Comparison of ENCODE assay signal across 14 mouse cellular contexts in the genomic region with DNA sequence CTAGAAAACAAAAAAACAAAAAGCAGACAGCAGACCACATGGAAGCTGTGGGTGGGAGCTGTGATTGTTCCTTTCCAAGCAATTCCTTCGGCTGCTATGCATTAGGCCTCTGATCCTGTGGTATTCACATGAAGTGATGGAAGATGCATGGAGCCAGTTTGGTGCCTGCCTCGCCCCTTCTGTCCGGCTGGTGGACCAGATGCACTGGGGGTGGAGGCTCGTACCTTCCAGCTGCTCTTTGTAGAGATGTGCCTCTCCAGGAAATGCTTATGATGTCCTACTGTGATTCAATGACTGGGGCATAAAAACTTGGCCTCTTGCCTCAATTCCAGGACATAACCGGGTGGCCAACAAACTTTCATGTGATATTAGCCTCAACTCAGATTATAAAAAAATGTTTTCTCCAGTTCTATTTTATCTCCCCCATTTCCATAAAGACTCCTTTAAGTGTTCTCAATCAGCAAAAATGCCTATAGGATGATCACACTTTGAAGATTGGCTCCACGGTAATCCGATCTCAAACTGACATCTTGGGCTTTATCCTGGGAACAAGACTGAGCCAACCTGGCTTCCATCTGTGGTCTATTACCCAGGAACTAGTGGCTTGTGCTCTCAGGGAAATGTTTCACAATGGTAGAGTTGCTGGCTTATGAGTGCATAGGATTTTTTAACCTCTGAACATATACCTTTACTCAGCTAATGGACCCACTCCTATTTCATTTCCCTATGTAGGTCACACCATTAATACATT.
A peak's percentile ranks its signal among the peaks of the same experiment; 100 is the strongest.
DNase-seq lines count a peak whose midpoint lies in the region; TF ChIP-seq lines count a peak whose summit lies in the region.
"Had no signal": no experiment of that assay in that cellular context is flagged by ENCODE, and none has a peak within 500 bp of the region (broad histone marks: within the 10 kb centered on the region; RNA-seq: fewer than 3 reads in every experiment).

No protein-coding gene starts in this region.

- DNase-seq in cerebellum, adult 2 months: peak; percentile 27 to 47
- DNase-seq in cerebellum, postnatal 36 days: no peak
- DNase-seq in right cerebral cortex, adult 18-20 months: peak; percentile 43
- DNase-seq in right cerebral cortex, postnatal 4 days: no peak
- DNase-seq in left cerebral cortex, adult 2 months (ENCODE audit: extremely low spot score in 1 of 2, low spot score in 2 of 2): peak in 1 of 2 experiments; percentile 57
- DNase-seq in spleen, postnatal 14 days (ENCODE audit: low spot score in 2 of 2): no peak
- no peak for DNase-seq in ovary, postnatal 36 days (ENCODE audit: low spot score)
- no peak for DNase-seq in embryo, embryonic 11 days
- DNase-seq: adrenal gland, adult 8-10 months; gastrocnemius, postnatal 36 days; kidney, postnatal 10 days; lung, embryonic 14.5 days had no signal

- TF ChIP-seq POLR2A in cerebellum, adult 2 months (IDR thresholded peaks at IDR 0.05; ENCODE audit: borderline replicate concordance, insufficient read depth, low read length): no peak

- H3K27me3 ChIP-seq in cerebellum, adult 2 months (ENCODE audit: control insufficient read depth, insufficient read depth, low read length): no peaks in the 10 kb centered on the region
- H3K27me3 ChIP-seq: forebrain, embryonic 12.5 days; megakaryocyte, embryonic 14.5 days had no signal

- 61% methylated on average over 7 of the region's 7 CpGs for WGBS in cerebellum, adult 2 months

- intact Hi-C loops in left cerebral cortex, adult 2 months (cut with DNase I): no loop called here

- no peak overlapping the region for H3K4me3 ChIP-seq in cerebellum, adult 2 months (replicated peaks; ENCODE audit: insufficient read depth, low read depth, low read length)
- no peak overlapping the region for H3K4me3 ChIP-seq in left cerebral cortex, adult 2 months
- H3K4me3 ChIP-seq: forebrain, embryonic 12.5 days; megakaryocyte, embryonic 14.5 days had no signal

- peaks cover 9% of the 10 kb centered on the region; the same call in 1 of the 2 replicates for H3K4me1 ChIP-seq in cerebellum, adult 2 months (ENCODE audit: control insufficient read depth, insufficient read depth, low read length)
- H3K4me1 ChIP-seq: forebrain, embryonic 12.5 days; megakaryocyte, embryonic 14.5 days had no signal

- no peak for TF ChIP-seq CTCF in cerebellum, adult 2 months (IDR thresholded peaks at IDR 0.05; ENCODE audit: borderline replicate concordance, insufficient read depth, low read depth, low read length)
- no peak for TF ChIP-seq CTCF in left cerebral cortex, adult 2 months (IDR thresholded peaks at IDR 0.05)

- H3K27ac ChIP-seq in cerebellum, adult 2 months (ENCODE audit: insufficient read depth, low read length): no peak overlapping the region
- H3K27ac ChIP-seq in left cerebral cortex, adult 2 months: peak overlapping the region; percentile 50; the same call in 1 of the 2 replicates
- H3K27ac ChIP-seq: forebrain, embryonic 12.5 days had no signal

Comparison
In these comparisons a context has a peak if more than half of its experiments do, and no peak if none do; other contexts are left out.
1. DNase-seq: peak in cerebellum, adult 2 months (2 of 2) and right cerebral cortex, adult 18-20 months (single experiment); none in cerebellum, postnatal 36 days (0 of 2), right cerebral cortex, postnatal 4 days (single experiment), spleen, postnatal 14 days (0 of 2), ovary, postnatal 36 days (single experiment) and embryo, embryonic 11 days (single experiment).